Mouse (Mus musculus) brown adipose tissue, adult 24 weeks (tissue): ENCODE results near the gene Adamts6. TPM values are rescaled to one million over a fixed set of nuclear protein-coding genes. Genes with fewer than 3 reads are reported as not detected.

Experiments used
- H3K27ac ChIP-seq: fragments of 200-500 bp; replicated peaks from 2 replicates; pipeline ENCODE4 v1.5.1; 2012; ENCODE audit warnings: low read depth, mild to moderate bottlenecking, low read length
- H3K4me1 ChIP-seq: fragments of 200-500 bp; 2 replicates; pipeline ENCODE4 v1.6.1; 2012; ENCODE audit warnings: low read length, mixed read lengths; ENCODE audit not compliant: control insufficient read depth, insufficient read depth, insufficient read length
- H3K4me3 ChIP-seq: fragments of 200-500 bp; 2 replicates; pipeline ENCODE4 v1.5.1; 2012; ENCODE audit warnings: low read depth, mild to moderate bottlenecking, low read length, moderate library complexity; ENCODE audit not compliant: insufficient read depth
- polyA plus RNA-seq: library from polyadenylated mRNA; stranded (reverse); fragments of >200 nt; gene quantifications from 2 replicates; pipeline ENCODE4 v1.2.4, GENCODE M21; 2012; ENCODE audit not compliant: missing spikeins, insufficient read depth, insufficient read length

Gene Adamts6
- 0.17 and 1.5 TPM in 2 replicates for polyA plus RNA-seq

- peak within 1 kb of the TSS; percentile 72 for H3K4me3 ChIP-seq
- H3K27ac ChIP-seq = peak within 1 kb of the TSS; percentile 92
- no peaks in the 10 kb centered on the region for H3K4me1 ChIP-seq
These were observed at the start of gene Adamts6 for GRCm38 (mm10) chr13:104287366-104288225. Adamts6 (plus strand) TSS chr13:104287835.

- no peak overlapping the region for H3K27ac ChIP-seq
- no peaks in the 10 kb centered on the region for H3K4me1 ChIP-seq
- no peak overlapping the region for H3K4me3 ChIP-seq
These were observed 28.6 kb upstream of the Adamts6 start for GRCm38 (mm10) chr13:104258997-104259396.

- Histone ChIP-seq H3K4me1 (no peaks in the 10 kb centered on the region), H3K4me3 (no peak overlapping the region), H3K27ac (peak overlapping the region; percentile 94)
These were observed 2.6 kb upstream of the Adamts6 start for GRCm38 (mm10) chr13:104285031-104285431.

- no peaks in the 10 kb centered on the region for H3K4me1 ChIP-seq
- peak overlapping the region; percentile 94 for H3K27ac ChIP-seq
These were observed 1.8 kb upstream of the Adamts6 start for GRCm38 (mm10) chr13:104285737-104286311.

GRCm38 (mm10) chr13:104286336-104286735 lies 1.3 kb upstream of the Adamts6 start:
- no peaks in the 10 kb centered on the region for H3K4me1 ChIP-seq
- H3K4me3 ChIP-seq = peak overlapping the region; percentile 84
- H3K27ac ChIP-seq = peak overlapping the region; percentile 94; the same call in 1 of the 2 replicates

More at GRCm38 (mm10) chr13:104285737-104286311, 1.8 kb upstream of the Adamts6 start:
- peak overlapping the region; percentile 84 for H3K4me3 ChIP-seq

GRCm38 (mm10) chr13:104286897-104287309 lies 732 bp upstream of the Adamts6 start:
- Histone ChIP-seq H3K27ac (peak overlapping the region; percentile 74), H3K4me1 (no peaks in the 10 kb centered on the region), H3K4me3 (peak overlapping the region; percentile 59)

- Histone ChIP-seq H3K4me3 (peak overlapping the region; percentile 72), H3K4me1 (no peaks in the 10 kb centered on the region), H3K27ac (peak overlapping the region; percentile 92)
These were observed 708 bp downstream of the Adamts6 start for GRCm38 (mm10) chr13:104288226-104288859.

- no peaks in the 10 kb centered on the region for H3K4me1 ChIP-seq
- H3K4me3 ChIP-seq = no peak overlapping the region
- H3K27ac ChIP-seq = no peak overlapping the region
These were observed 1.5 kb downstream of the Adamts6 start for GRCm38 (mm10) chr13:104289176-104289575.

GRCm38 (mm10) chr13:104295472-104295871 lies 7.8 kb downstream of the Adamts6 start:
- no peaks in the 10 kb centered on the region for H3K4me1 ChIP-seq
- no peak overlapping the region for H3K4me3 ChIP-seq
- H3K27ac ChIP-seq = no peak overlapping the region

GRCm38 (mm10) chr13:104329336-104329735 lies 41.7 kb downstream of the Adamts6 start:
- Histone ChIP-seq H3K27ac (no peak overlapping the region), H3K4me1 (no peaks in the 10 kb centered on the region), H3K4me3 (no peak overlapping the region)

GRCm38 (mm10) chr13:104329742-104330141 lies 42.1 kb downstream of the Adamts6 start:
- Histone ChIP-seq H3K4me3 (no peak overlapping the region), H3K27ac (no peak overlapping the region), H3K4me1 (no peaks in the 10 kb centered on the region)

- no peak overlapping the region; the same call in 1 of the 2 replicates for H3K4me3 ChIP-seq
These were observed 65.0 kb downstream of the Adamts6 start for GRCm38 (mm10) chr13:104352590-104352989.

GRCm38 (mm10) chr13:104393427-104394356 lies 106.1 kb downstream of the Adamts6 start:
- no peak overlapping the region for H3K27ac ChIP-seq
- H3K4me3 ChIP-seq = no peak overlapping the region
- H3K4me1 ChIP-seq = no peaks in the 10 kb centered on the region; the same call in 1 of the 2 replicates

More at GRCm38 (mm10) chr13:104352590-104352989, 65.0 kb downstream of the Adamts6 start:
- H3K4me1 ChIP-seq = no peaks in the 10 kb centered on the region
- H3K27ac ChIP-seq = peak overlapping the region; percentile 60; the same call in 1 of the 2 replicates

GRCm38 (mm10) chr13:104397814-104398213 lies 110.2 kb downstream of the Adamts6 start:
- H3K4me3 ChIP-seq = peak overlapping the region; percentile 50
- H3K27ac ChIP-seq = peak overlapping the region; percentile 90
- H3K4me1 ChIP-seq = no peaks in the 10 kb centered on the region
